Mouse (Mus musculus): Measurements from ENCODE around the gene Pde7b. TPM values are rescaled to one million over a fixed set of nuclear protein-coding genes. Genes with fewer than 3 reads are reported as not detected.

The Pde7b gene
- polyA plus RNA-seq, 1 experiment from 2014 or later, result 9.5 TPM

DNA sequence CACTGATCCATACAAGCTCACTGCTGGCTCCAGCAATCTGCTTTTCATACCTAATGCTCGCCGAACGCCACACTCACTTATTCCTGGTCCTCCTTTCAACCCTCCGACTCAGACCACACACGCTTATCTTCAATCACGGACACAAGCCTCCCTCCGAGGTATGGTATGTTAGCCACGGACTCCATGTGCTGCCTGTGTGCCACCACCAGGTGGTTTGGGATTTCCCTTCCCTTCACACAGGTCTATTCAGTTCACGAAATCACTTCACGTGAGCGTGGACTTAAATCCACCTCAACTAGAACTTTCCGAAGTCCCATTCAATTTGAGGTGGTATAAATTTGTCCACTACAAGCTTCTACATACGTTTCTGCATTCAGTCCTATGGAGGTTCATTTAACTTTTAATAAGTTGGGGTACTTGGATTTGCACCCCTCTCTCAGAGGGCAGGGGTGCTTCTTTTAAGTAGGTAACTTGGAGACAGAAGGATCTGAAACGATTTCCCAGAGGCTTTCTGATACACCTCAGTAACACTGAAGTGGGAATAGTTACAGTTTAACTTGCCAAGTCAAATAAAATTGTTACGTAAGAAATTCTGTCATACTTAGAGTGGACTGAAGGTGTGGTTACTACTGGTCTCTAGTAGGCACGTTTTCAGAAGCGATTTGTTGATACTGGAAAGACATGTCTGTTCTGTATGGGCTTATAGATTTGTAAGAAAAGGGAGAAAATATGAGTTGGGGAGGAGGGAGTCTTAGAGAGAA lies 221.4 kb downstream of the Pde7b start:
- Histone ChIP-seq H3K27me3 (no peaks in the 10 kb centered on the region), H3K4me2 (replicated peaks) (no peak overlapping the region), H3K27ac (no peak overlapping the region), H3K9me3 (no peaks in the 10 kb centered on the region), H3K4me1 (peaks cover 15% of the 10 kb centered on the region), H3K4me3 (no peak overlapping the region), H3K36me3 (no peaks in the 10 kb centered on the region), H3K9ac (no peak overlapping the region)
- 88% methylated on average over 17 of the region's 17 CpGs for WGBS
- no peak for ATAC-seq (ENCODE audit: low FRiP score, low read depth)

DNA sequence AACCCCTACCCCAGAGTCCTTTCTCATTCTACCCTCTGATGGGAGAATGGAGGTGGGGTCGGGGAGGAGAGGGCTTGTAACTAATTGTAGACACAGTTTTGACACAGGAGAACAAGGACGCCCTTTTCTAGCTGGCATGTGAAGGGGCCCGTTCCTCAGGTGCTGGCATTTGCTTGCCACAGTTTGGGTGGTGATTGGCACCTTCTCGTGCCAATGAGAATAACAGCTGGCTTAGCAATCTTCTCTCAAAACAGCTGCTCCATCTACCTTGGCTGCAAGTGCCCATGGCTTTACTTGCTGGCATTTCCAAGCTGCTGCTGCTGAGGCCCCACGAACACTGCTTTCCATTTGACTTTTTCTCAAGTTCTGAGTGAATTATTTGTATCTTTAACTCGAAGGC lies 223.7 kb downstream of the Pde7b start:
- no peaks in the 10 kb centered on the region for H3K9me3 ChIP-seq
- H3K9ac ChIP-seq, result no peak overlapping the region
- WGBS, result 72% methylated on average over 6 of the region's 6 CpGs
- no peak overlapping the region for H3K27ac ChIP-seq
- H3K27me3 ChIP-seq, result no peaks in the 10 kb centered on the region
- H3K4me2 ChIP-seq (replicated peaks), result no peak overlapping the region
- ATAC-seq (ENCODE audit: low FRiP score, low read depth), result no peak
- H3K36me3 ChIP-seq, result no peaks in the 10 kb centered on the region
- H3K4me3 ChIP-seq, result no peak overlapping the region
- peaks cover 5% of the 10 kb centered on the region; the same call in 1 of the 2 replicates for H3K4me1 ChIP-seq

DNA sequence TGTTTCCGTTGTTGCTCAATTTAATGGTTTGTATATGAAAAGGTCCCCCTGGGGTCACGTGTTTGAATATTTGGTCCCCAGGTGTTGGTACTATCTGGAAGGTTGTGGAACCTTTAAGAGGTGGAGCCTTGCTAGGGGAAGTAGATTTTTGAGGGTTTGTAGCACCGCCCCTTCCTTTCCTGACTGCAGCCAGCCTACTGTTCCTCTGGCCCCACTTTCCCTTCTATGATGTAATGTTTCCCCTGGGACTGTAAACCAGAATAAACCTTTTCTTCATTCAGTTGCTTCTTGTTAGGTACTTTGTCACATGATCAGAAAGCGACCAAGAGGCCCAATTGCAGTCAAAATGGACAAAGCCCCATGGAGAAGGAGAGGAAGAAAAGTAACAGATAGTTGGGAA lies 229.8 kb downstream of the Pde7b start:
- H3K27me3 ChIP-seq, result no peaks in the 10 kb centered on the region
- no peak overlapping the region for H3K9ac ChIP-seq
- no peaks in the 10 kb centered on the region for H3K9me3 ChIP-seq
- H3K4me2 ChIP-seq (replicated peaks), result no peak overlapping the region
- no peak overlapping the region for H3K27ac ChIP-seq
- no peak for ATAC-seq (ENCODE audit: low FRiP score, low read depth)
- H3K4me1 ChIP-seq, result no peaks in the 10 kb centered on the region
- H3K36me3 ChIP-seq, result no peaks in the 10 kb centered on the region
- H3K4me3 ChIP-seq, result no peak overlapping the region
- WGBS, result 89% methylated on average over 4 of the region's 4 CpGs

DNA sequence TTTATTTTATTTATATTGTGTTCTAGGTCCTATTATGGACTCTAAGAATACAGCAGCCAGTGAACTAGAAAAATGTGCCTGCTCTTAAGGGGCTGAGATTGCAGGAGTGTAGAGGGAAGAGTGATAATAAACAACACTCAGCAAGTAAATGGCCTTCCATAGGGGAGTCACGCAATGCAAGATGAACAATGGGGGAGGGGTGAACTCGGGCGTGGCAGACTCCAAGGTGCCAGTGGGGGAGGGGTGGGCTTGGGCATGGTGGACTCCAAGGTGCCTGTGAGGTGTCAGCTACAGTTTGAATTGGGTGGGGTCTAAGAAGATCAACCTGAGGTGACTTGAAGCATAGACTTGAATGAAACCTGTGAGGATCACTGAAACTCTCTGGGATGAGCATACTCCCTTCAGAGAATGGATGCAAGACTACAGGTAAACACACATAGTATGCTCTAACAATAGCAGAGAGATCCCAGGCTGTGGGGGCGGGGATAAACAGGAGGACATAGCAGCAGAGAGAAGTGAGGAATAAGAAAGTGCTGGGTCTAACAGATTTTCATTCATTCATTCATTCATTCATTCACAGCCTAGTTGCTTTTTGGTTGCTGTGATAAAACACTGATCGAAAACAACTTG lies 230.9 kb downstream of the Pde7b start:
- Histone ChIP-seq H3K4me2 (replicated peaks) (no peak overlapping the region), H3K4me1 (0 out of 2 replicates have a peak, but pooled peaks cover 2% of the 10 kb centered on the region), H3K9me3 (no peaks in the 10 kb centered on the region), H3K36me3 (no peaks in the 10 kb centered on the region), H3K4me3 (no peak overlapping the region), H3K9ac (no peak overlapping the region), H3K27ac (no peak overlapping the region), H3K27me3 (no peaks in the 10 kb centered on the region)
- 81% methylated on average over 5 of the region's 5 CpGs for WGBS
- ATAC-seq (ENCODE audit: low FRiP score, low read depth), result no peak

DNA sequence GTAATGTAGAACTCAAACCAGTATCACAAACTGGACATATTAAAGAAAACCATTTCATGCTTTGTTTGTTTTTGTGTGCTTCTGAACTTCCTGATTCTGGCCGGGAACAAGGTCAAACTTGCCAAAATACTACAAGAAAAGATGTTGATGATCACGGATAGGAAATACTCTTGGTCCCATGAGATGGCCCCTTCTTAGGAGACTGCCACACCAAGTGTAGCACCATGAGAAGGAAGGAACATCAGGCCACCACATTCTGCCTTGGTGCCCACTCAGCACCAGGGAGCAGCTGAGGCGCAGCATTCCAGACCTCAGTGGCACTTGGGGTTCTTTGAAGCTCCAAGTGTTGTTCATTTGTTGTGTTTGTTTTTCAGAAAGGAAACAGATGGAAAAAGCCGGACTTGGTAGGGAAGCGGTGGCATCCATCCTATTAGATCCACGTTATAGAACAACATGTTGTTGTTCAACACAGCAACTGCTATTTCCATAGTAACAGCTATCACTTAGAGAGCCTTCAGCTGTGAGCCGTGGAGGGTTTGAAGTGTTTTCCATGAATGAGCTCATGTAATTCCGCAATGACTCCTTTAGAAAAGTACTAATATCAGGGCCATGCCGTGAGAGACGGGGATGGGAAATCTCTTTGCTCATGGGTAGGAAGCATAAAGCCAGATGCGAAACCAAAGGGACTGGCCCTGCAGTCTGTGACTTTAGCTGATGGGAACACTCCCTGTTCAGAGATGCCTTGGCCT lies 232.5 kb downstream of the Pde7b start:
- Histone ChIP-seq H3K4me3 (no peak overlapping the region), H3K9ac (no peak overlapping the region), H3K36me3 (no peaks in the 10 kb centered on the region), H3K27me3 (no peaks in the 10 kb centered on the region), H3K4me2 (replicated peaks) (no peak overlapping the region), H3K9me3 (no peaks in the 10 kb centered on the region), H3K4me1 (0 out of 2 replicates have a peak, but pooled peaks cover 3% of the 10 kb centered on the region), H3K27ac (no peak overlapping the region)
- no peak for ATAC-seq (ENCODE audit: low FRiP score, low read depth)
- WGBS, result 75% methylated on average over 11 of the region's 11 CpGs

DNA sequence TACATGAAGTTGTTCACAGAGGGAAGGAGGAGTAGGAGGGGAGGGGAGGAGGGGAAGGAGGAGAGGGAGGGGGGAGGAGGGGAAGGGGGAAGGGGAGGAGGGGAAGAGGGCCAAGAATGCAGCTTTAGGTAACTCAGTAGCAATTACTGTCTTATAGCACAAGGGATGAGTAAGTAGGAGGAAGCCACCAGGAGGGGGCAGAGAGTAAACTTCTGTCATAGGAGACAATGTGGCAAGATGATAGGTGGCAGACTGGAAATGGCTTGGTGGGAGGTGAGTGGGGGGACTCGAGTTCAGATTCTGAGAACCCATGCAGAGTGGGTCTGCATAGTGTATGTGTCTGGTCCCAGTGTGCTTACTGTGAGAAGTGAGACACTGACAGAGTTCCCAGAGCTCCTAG lies 234.1 kb downstream of the Pde7b start:
- ATAC-seq (ENCODE audit: low FRiP score, low read depth), result no peak
- no peaks in the 10 kb centered on the region for H3K9me3 ChIP-seq
- peaks cover 3% of the 10 kb centered on the region; the same call in 1 of the 2 replicates for H3K4me1 ChIP-seq
- no peak overlapping the region for H3K27ac ChIP-seq
- H3K27me3 ChIP-seq, result no peaks in the 10 kb centered on the region
- no peak overlapping the region for H3K9ac ChIP-seq
- H3K36me3 ChIP-seq, result no peaks in the 10 kb centered on the region
- H3K4me2 ChIP-seq (replicated peaks), result no peak overlapping the region
- no peak overlapping the region for H3K4me3 ChIP-seq
- WGBS, result 54% methylated on average over 1 of the region's 1 CpGs

DNA sequence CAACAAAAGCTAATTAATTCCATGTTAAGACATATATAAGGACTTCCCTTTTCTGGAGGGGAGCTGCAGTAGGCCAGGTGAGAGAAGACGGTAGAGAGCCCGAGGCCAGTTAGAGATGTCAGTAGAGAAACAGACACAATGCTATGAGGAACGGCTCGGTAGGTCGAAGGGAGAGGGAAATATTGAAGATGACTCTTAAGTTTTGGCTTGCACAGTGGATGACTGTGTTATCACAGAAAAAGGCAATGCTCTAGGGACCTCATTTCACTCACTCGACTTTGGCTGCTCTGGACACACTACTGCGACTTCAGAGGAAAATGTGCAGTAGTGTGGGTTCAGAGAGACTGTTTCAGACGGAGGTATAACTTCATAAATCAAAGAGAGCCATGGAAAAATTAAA lies 234.6 kb downstream of the Pde7b start:
- Histone ChIP-seq H3K9me3 (no peaks in the 10 kb centered on the region), H3K4me2 (replicated peaks) (no peak overlapping the region), H3K9ac (no peak overlapping the region), H3K27me3 (no peaks in the 10 kb centered on the region), H3K4me3 (no peak overlapping the region), H3K4me1 (peaks cover 3% of the 10 kb centered on the region; the same call in 1 of the 2 replicates), H3K27ac (no peak overlapping the region), H3K36me3 (no peaks in the 10 kb centered on the region)
- ATAC-seq (ENCODE audit: low FRiP score, low read depth), result no peak
- WGBS, result 77% methylated on average over 8 of the region's 8 CpGs

DNA sequence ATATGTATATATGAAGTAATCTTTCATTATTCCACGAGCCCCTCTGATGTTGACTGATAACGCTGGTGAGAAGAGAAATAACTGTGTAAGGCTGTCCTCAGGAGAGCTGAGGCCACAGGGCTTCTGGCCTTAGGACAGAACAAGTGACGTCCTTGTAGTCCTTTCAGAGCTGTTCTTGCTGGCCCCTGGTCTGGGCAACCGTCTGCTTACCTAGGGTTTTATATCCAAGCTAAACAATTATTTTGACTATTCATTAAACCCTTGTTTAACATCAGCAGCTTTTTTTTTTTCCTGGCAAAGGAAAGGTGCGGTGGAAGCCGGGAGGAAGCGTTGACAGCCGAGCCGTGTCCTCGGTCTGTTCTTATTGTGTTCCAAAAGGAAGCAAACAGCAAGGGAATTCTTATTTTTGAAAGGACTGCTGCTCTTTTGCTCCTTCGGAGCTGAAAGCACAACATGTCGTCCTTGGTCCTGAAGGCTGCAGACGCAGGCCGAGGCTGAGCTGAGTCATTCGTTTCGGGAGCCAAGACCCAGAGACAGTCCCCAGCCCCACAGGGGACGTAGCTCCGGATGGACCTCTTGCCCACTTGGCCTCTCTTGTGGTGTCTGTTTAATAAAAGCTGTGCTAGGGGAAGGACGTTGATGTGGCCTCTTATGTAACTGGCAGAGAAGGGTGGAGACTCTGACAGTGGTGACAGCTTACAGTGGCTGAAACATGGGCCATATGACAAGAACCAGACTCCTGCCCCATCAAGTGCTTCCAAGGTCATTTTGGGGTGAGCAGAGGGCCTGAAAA lies 238.2 kb downstream of the Pde7b start:
- WGBS, result 69% methylated on average over 19 of the region's 19 CpGs

DNA sequence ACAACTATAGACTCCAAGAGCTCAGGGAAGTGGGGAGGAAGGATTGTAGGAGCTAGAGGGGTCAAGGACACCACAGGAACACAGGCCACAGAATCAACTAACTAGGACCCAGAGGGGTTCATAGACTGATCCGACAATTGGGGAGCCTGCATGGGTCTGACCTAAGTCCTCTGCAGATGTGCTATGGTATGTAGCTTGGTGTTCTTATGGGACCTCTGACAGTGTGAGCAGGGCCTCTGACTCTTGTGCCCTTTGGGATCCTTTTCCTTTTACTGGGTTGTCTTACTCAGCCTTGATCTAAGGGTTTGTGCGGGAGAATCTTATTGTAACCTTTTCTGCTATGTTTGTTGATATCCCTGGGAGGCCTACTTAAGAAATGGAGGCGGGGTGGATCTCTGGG lies 239.1 kb downstream of the Pde7b start:
- Histone ChIP-seq H3K4me1 (peaks cover 3% of the 10 kb centered on the region; the same call in 1 of the 2 replicates), H3K9me3 (no peaks in the 10 kb centered on the region), H3K36me3 (no peaks in the 10 kb centered on the region), H3K27me3 (no peaks in the 10 kb centered on the region), H3K27ac (no peak overlapping the region), H3K4me2 (replicated peaks) (no peak overlapping the region), H3K4me3 (no peak overlapping the region), H3K9ac (no peak overlapping the region)
- 85% methylated on average over 3 of the region's 3 CpGs for WGBS
- ATAC-seq (ENCODE audit: low FRiP score, low read depth), result no peak

More for the DNA sequence above, 238.2 kb downstream of the Pde7b start:
- Histone ChIP-seq H3K9ac (no peak overlapping the region), H3K4me2 (replicated peaks) (no peak overlapping the region), H3K9me3 (no peaks in the 10 kb centered on the region), H3K4me3 (no peak overlapping the region), H3K27me3 (no peaks in the 10 kb centered on the region), H3K4me1 (peaks cover 3% of the 10 kb centered on the region; the same call in 1 of the 2 replicates), H3K27ac (no peak overlapping the region), H3K36me3 (no peaks in the 10 kb centered on the region)
- no peak for ATAC-seq (ENCODE audit: low FRiP score, low read depth)

DNA sequence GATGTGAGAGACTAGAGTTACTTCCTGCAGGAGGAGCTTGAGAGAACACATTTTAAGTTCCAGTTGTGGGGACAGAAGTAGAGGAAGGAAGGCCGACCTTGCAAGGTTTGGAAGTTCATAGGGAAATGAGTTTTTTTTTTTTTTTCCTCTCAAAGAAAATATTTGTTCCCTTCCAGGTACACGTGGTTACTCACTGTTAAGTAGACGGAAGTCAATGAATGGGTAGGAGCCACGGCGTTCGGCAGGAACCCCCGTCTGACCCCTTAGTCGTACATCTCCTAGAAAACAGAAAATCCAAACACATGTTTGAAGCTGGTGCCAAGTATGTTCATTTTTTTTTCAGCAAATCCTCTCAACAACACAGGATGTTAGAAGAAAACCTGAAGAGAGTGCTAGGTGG lies 245.4 kb downstream of the Pde7b start:
- no peak overlapping the region for H3K4me2 ChIP-seq (replicated peaks)
- H3K4me3 ChIP-seq, result no peak overlapping the region
- ATAC-seq (ENCODE audit: low FRiP score, low read depth), result no peak
- H3K4me1 ChIP-seq, result no peaks in the 10 kb centered on the region
- no peaks in the 10 kb centered on the region for H3K9me3 ChIP-seq
- H3K27me3 ChIP-seq, result no peaks in the 10 kb centered on the region
- no peak overlapping the region for H3K27ac ChIP-seq
- 64% methylated on average over 8 of the region's 8 CpGs for WGBS
- H3K9ac ChIP-seq, result no peak overlapping the region
- no peaks in the 10 kb centered on the region for H3K36me3 ChIP-seq

DNA sequence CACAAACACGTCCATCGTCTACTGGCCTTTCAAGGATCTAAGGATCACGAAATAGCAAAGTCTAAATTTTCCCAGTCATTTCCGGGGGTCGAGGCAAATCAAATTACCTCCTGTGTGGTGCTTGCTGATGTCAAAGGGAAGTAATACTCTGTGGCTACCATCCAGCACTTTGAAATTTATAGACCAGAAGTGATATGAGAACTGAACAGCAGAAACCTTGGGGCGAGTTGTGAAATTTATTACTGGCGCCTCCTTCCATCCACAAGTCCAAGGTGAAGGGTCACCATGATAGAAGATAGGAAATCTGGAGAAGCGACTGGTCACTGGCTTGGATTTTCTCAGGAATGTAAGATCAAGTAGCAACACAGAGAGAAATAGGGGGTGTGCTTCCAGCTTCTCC lies 246.4 kb downstream of the Pde7b start:
- no peak overlapping the region for H3K27ac ChIP-seq
- H3K27me3 ChIP-seq, result no peaks in the 10 kb centered on the region
- H3K4me3 ChIP-seq, result no peak overlapping the region
- no peak overlapping the region for H3K4me2 ChIP-seq (replicated peaks)
- H3K4me1 ChIP-seq, result 0 out of 2 replicates have a peak, but pooled peaks cover 4% of the 10 kb centered on the region
- 67% methylated on average over 8 of the region's 8 CpGs for WGBS
- ATAC-seq (ENCODE audit: low FRiP score, low read depth), result no peak
- no peaks in the 10 kb centered on the region for H3K9me3 ChIP-seq
- no peaks in the 10 kb centered on the region for H3K36me3 ChIP-seq
- no peak overlapping the region for H3K9ac ChIP-seq
